Comparison of ENCODE assay signal across 8 mouse cellular contexts in the genomic region with DNA sequence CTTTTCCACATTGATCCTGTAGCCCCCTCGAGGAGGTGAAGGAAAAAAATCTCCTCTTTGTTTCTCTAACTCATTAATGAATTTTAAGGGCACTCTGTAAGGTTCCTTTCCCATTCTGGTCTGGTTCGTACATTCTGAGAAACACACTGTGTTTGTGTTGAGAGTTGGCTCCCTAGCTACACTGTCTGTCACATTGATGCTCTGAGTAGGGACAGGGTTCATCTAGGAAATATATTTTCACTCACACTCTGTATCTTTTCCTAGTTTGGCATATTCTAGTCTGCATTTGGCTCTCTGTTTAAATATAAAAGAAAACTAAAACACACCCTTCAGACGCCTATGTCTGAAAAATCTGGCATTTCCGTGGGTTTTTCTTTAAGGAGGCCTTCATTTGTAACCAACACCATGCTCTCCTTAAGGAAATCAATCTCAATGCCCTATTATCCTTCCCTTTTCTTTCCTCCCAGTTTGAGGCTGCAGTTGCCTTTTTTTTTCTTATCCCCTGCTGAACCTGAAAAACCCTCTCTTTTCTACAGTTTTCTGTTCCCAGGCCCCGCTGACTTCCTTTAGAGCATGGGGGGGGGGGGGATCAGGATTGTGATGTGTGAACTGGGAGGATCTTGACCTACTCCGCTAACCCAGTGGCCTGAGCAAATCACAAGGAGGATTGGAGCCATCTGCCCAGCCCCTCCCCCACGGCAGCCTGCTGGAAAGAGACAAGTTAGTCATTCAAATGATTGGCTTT. TPM values are rescaled to one million over a fixed set of nuclear protein-coding genes. Genes with fewer than 3 reads are reported as not detected.
DNase-seq lines count a peak whose midpoint lies in the region; ATAC-seq lines count a peak whose summit lies in the region.

No protein-coding gene starts in this region.

- no peaks in the 10 kb centered on the region for H3K36me3 ChIP-seq in liver, embryonic 12.5 days
- no peaks in the 10 kb centered on the region for H3K36me3 ChIP-seq in limb, embryonic 10.5 days

- H3K4me2 ChIP-seq in liver, embryonic 12.5 days = no peak overlapping the region

- WGBS in liver, embryonic 12.5 days (ENCODE audit: insufficient replicate concordance) = 24% methylated on average over 7 of the region's 7 CpGs
- 20% methylated on average over 7 of the region's 7 CpGs for WGBS in limb, embryonic 10.5 days

- 0 out of 2 replicates have a peak, but pooled peaks cover 6% of the 10 kb centered on the region for H3K27me3 ChIP-seq in liver, embryonic 12.5 days (replicated peaks)
- H3K27me3 ChIP-seq in limb, embryonic 10.5 days (ENCODE audit: low read depth, poor library complexity, severe bottlenecking) = no peaks in the 10 kb centered on the region

- no peak for ATAC-seq in liver, embryonic 12.5 days

- DNase-seq in liver = peak; percentile 61
- DNase-seq in embryo, embryonic 9.5 days (ENCODE audit: extremely low spot score) = peak; percentile 78
- DNase-seq in heart, adult 18-20 months = peak; percentile 56 to 61
- peak; percentile 80 to 85 for DNase-seq in kidney, adult 8-10 months
- DNase-seq in limb, embryonic 10.5 days (ENCODE audit: low spot score) = peak; percentile 31
- peak; percentile 84 for DNase-seq in neural tube, embryonic 10.5 days (ENCODE audit: extremely low spot score, low spot score)
- DNase-seq in yolk sac, embryonic 10.5 days (ENCODE audit: low spot score) = peak; percentile 42

- H3K9me3 ChIP-seq in liver, embryonic 12.5 days (replicated peaks) = no peaks in the 10 kb centered on the region
- H3K9me3 ChIP-seq in limb, embryonic 10.5 days (replicated peaks) = no peaks in the 10 kb centered on the region

- no peak overlapping the region for H3K9ac ChIP-seq in liver, embryonic 12.5 days

- H3K27ac ChIP-seq in liver, embryonic 12.5 days = no peak overlapping the region
- no peak overlapping the region for H3K27ac ChIP-seq in limb, embryonic 10.5 days

- no peak overlapping the region for H3K4me3 ChIP-seq in liver, embryonic 12.5 days
- no peak overlapping the region for H3K4me3 ChIP-seq in limb, embryonic 10.5 days

- no peaks in the 10 kb centered on the region for H3K4me1 ChIP-seq in liver, embryonic 12.5 days
- H3K4me1 ChIP-seq in limb, embryonic 10.5 days = peaks cover 6% of the 10 kb centered on the region; the same call in 1 of the 2 replicates

RNA-seq across cellular contexts. Expression of gene Fabp7, which starts 0.4 kb away (rescaled TPM):
- polyA plus RNA-seq in liver, embryonic 12.5 days (2016; fragmentation: Nextera tagmentation; extraction: Ambion mirVana) = 0.98 and 1.4 TPM in 2 replicates
- 1 to 10 TPM in 1 of 2 experiments, under 1 TPM in 1; 0.36 to 1.0 TPM for total RNA-seq in heart, adult 18-20 months (2021)
- 0.55 and 0.58 TPM in 2 replicates for polyA plus RNA-seq in limb, embryonic 10.5 days (2016; fragmentation: Nextera tagmentation; extraction: Ambion mirVana)

RNA-seq across cellular contexts. Expression of gene Smpdl3a, which starts 9.8 kb away (rescaled TPM):
- polyA plus RNA-seq in liver, embryonic 12.5 days (2016; fragmentation: Nextera tagmentation; extraction: Ambion mirVana) = 10.8 TPM in 2 replicates
- total RNA-seq in heart, adult 18-20 months (2021) = 10 to 100 TPM; 56.2 to 66.5 TPM
- polyA plus RNA-seq in limb, embryonic 10.5 days (2016; fragmentation: Nextera tagmentation; extraction: Ambion mirVana) = 3.2 and 5.1 TPM in 2 replicates

Comparison
In these comparisons a context has a peak if more than half of its experiments do, and no peak if none do; other contexts are left out.
1. DNase-seq: peak in every context shown above with its lines; median percentile 84 in neural tube, embryonic 10.5 days; 82 in kidney, adult 8-10 months; 78 in embryo, embryonic 9.5 days; 61 in liver; 58 in heart, adult 18-20 months; 42 in yolk sac, embryonic 10.5 days; 31 in limb, embryonic 10.5 days.